Mouse (Mus musculus): Measurements from ENCODE around the gene Spg11.
"Not testable (repeated sequence)": the region's sequence is repeated elsewhere in the genome, so short reads cannot be mapped to it uniquely, and the experiment has no call there.

The Spg11 gene

DNA sequence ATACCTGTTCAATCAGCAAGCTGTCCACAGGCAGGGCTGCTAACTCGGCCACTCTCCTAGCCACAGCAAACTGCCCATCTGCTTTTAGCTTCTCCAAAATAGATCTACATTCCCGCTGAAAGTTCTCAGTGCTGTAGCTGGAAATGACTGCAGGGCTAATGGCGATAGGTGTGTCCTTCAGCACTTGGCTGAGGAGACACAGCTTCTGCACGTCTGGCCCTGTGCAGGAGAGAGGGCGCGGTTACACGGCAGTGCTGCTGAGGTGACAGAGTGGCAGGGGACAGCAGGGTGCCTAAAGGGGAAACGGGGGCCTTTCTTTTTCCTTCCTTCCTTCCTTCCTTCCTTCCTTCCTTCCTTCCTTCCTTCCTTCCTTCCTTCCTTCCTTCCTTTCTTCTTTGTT, 51.9 kb downstream of the Spg11 start:
- in situ Hi-C loops (cut with MseI, MboI): no loop called here

- in situ Hi-C loops (cut with MseI, MboI): no loop called here
Measured at GRCm38 (mm10) chr2:122065200-122065969, 52.8 kb downstream of the Spg11 start.

- in situ Hi-C loops (cut with MseI, MboI): no loop called here
Measured at GRCm38 (mm10) chr2:122059365-122060115, 58.6 kb downstream of the Spg11 start.

DNA sequence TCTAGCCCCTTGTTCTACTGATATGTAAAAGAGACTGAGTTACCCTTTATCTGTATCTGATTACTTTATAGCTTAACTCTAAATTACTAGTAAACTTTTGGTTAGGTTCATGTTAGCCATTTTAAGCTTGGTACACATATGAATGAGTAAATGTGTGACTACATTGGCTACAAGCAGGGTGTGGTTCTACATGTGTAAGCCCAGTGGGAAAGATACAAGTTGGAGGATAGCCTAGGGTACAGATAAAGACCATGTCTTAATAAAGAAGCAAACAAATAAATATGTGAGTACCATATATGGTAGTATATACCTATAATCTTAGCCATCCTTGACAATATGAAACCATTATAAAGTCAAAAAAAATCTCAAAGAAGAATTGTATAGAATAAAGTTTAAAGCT, 74.3 kb downstream of the Spg11 start:
- in situ Hi-C loops (cut with MseI, MboI): no loop called here

GRCm38 (mm10) chr2:122036064-122036463, 82.1 kb downstream of the Spg11 start:
- in situ Hi-C loops (cut with MseI, MboI): no loop called here

- in situ Hi-C loops (cut with MseI, MboI): no loop called here
Measured at GRCm38 (mm10) chr2:122031970-122032369, 86.2 kb downstream of the Spg11 start.

DNA sequence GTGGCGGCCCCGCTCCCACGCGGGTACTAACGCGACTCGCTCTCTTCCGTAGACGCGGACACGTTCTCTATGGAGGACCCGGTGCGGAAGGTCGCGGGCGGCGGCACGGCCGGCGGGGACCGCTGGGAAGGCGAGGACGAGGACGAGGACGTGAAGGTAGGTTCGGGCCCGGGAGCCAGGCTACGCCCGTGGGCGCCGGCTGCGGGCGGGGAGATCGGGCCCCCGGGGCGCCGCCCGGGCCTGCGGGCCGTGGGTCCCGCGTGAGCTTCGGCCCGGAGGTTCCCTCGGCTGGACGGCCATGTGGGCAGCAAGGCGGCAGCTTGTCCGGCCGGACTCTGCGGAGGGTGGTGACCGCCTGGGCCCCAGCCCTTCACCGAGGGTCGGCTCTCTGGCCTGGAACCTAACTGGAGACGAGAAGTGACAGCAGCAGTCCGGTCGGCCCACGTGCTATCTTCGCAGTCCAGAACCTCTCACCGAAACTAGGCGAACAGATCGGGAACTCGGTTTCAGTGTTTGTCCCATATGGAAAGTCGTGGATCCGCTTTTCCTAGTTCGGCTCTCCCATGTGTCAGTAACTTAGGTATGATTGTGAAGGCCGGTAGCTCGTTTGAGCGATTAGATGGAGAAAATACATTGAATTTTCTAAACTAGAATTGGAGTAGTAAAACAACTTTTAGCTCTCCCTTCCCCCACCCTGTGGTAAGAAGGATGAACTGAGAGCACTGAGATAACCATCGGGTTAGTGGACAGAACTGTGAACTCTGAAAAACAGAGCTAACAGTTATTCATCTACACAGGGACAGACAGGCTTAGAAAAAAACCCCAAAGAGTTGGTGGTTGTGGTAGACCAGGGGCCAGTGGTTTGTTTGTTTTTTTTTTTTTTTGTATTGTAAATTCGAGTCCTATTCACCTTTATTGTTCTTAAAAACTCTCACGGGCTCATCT, 89.2 kb downstream of the Spg11 start:
- in situ Hi-C loops (cut with MseI, MboI): no loop called here

DNA sequence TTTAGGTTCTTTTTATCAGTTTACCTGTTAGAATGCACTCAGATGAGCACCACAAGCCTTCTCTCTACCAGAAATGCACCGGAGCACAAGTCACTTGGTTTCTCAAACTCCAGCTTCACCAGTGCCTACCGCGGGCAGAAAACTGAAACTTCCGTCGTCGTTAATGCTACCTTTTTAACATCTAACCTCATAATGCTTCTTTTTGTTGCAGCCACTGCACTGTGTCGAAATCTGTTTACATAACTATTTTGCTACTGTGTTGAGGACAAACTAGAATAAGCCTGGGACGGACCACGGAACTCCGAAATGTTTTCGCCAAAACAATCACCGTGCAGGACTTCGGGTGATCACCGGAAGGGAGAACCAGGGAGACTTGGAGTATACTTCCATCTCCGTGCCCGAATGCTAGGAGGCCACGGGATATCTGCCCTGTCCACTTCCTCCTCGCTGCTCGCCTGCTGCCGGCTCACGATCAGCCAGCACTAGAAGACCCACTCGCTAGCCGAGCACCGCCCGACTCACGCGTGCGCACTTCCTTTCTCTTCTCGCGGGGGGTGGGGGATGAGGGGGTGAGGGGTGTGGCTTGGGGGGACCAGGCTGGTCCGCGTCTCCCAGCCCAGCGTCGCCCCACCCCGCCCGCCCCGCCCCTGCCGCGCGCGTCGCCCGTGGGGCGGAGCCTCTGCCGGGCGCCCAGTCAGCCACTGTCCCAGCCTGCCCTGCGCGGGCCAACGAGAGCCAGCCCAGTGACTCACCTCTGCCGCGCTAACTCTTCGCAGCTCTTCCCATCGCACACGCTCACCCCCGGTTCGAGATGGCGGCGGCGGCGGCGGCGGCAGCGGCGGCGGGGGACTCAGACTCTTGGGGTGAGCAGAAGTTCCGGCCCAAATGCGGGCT, 90.1 kb downstream of the Spg11 start, which contains the start of gene Eif3j1:
Gene Eif3j1, plus strand, starts transcription at position 685 of the 894 bp plus-strand sequence.
- in situ Hi-C loops (cut with MseI, MboI): no loop called here

- in situ Hi-C loops (cut with MseI, MboI): not testable (repeated sequence)
Measured at GRCm38 (mm10) chr2:122027091-122027490, 91.1 kb downstream of the Spg11 start.

DNA sequence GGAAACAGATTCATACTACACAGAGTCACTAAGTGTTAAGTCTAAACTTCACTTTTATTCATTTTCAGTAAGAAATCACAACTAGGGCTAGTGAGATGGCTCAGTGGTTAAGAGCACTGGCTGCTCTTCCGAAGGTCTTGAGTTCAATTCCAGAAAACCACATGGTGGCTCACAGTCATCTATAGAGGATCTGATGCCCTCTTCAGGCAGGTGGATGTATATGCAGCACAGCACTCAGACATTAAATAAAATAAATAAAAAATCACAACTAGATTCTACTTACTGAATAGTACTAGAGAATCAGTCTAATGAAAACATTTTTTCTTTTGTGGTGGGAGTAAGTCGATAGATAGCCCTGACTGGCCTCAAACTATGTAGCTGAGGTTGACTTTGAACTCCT, 95.9 kb downstream of the Spg11 start:
- in situ Hi-C loops (cut with MseI, MboI): no loop called here

DNA sequence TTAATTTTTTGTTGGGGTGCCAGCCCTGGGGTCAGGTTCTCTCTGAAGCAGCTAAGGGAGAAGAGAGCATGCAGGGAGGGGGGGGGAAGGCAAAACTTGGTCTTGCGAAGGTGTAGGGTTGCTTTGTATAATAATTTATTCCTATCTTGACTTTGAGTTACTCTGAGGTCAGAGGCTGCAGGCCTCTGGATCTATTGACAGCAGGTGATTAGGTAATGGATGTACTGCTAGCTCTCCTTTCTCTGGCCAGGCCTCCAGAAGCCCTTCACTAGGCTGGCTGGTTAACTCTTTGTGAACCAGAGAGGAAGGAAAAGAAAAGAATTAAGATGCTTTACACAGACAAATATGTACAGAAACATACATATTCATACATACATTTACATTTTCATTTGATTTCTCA, 99.5 kb downstream of the Spg11 start:
- in situ Hi-C loops (cut with MseI, MboI): no loop called here

- in situ Hi-C loops (cut with MseI, MboI): no loop called here
Measured at GRCm38 (mm10) chr2:122011441-122011840, 106.7 kb downstream of the Spg11 start.

GRCm38 (mm10) chr2:122008832-122009231, 109.4 kb downstream of the Spg11 start:
- in situ Hi-C loops (cut with MseI, MboI): no loop called here
